Mouse (Mus musculus): ENCODE measurements around the gene Psmd9.
A peak's percentile ranks its signal among the peaks of the same experiment; 100 is the strongest.

GRCm38 (mm10) chr5:123135471-123136360 lies 33.5 kb upstream of the Psmd9 start:
- TF ChIP-seq EP300 (optimal IDR thresholded peaks at IDR 0.05) (peak; percentile 84), CTCF (IDR thresholded peaks at IDR 0.05; ENCODE audit: low read depth) (peak; percentile 49)
